Mouse (Mus musculus): ENCODE measurements at regions not wholly inside any gene's neighbourhood (a gene's known extent, or its start where the extent isn't known, plus 50 kb on each side); places are given as distances from the start of the nearest gene placed in this dataset.
A peak's percentile ranks its signal among the peaks of the same experiment; 100 is the strongest.

GRCm38 (mm10) chr8:115529568-115530342 is 177.8 kb downstream of the Maf start:
- TF ChIP-seq GATA4 (IDR thresholded peaks at IDR 0.05; ENCODE audit: insufficient replicate concordance, low read length): peak; percentile 61; the same call in 1 of the 2 replicates

DNA sequence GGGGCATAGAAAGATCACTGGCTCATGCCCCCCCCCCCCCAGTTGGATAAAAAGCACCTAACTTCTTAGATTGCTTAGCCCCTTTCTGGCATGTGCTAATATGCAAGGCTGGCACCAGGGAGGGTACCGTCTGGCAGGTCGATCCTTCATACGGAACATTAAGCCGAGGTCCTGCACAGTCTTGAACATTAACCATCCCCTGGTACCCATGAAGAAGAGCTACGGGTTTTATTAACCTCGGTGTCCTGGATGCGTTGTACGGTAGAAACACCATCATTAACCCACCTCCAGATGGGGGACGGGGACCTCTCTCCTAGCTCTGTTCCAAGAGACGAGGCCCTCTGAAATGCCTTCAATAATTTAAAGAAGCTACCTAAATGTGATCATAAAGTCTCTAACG is 178.7 kb downstream of the Maf start:
- TF ChIP-seq GATA4 (IDR thresholded peaks at IDR 0.05; ENCODE audit: insufficient replicate concordance, low read length): no peak

GRCm38 (mm10) chr8:115525149-115525548 is 182.4 kb downstream of the Maf start:
- TF ChIP-seq GATA4 (IDR thresholded peaks at IDR 0.05; ENCODE audit: insufficient replicate concordance, low read length): no peak

DNA sequence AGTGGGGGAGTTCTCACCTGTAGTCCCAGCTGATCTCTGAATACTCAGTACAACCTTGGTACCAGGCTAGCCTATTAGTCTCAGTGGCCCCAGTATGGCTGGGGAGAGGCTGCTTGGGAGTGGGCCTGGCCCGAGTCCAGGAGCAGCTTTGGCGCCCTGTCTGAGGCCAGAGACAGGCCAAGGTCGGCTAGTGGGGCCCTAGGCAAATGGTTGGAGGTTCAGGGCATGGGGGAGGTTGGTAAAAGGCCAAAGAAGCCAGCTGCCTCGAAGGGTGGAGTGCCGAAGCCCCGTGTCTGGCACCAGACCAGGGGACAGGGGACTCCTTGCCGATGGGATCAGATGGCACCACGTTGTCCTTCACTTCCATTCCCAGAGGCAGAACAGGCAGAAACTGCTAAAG is 182.9 kb downstream of the Maf start:
- TF ChIP-seq GATA4 (IDR thresholded peaks at IDR 0.05; ENCODE audit: insufficient replicate concordance, low read length): no peak

- TF ChIP-seq GATA4 (IDR thresholded peaks at IDR 0.05; ENCODE audit: insufficient replicate concordance, low read length): no peak
These were observed 185.1 kb downstream of the Maf start for GRCm38 (mm10) chr8:115522527-115522926.

DNA sequence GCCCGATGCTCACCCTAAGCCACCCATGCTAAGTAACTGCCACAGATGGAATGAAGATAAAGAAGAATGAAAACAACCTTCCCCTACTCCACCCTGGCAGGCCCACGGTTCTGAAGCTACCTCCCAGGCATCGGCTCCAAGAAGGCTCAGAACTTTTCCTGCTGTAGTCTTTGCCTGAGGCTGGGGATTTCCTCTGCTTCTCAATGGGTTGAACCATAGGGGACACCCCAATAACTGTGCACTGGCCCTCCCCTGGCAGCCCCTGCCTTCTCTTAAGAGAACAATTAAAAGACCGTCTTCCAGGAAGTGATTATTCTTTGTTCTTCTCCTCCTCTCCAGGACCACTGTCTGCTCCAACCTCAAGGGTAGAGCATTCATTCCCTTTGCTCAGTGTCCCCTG is 191.9 kb downstream of the Maf start:
- TF ChIP-seq GATA4 (IDR thresholded peaks at IDR 0.05; ENCODE audit: insufficient replicate concordance, low read length): no peak

DNA sequence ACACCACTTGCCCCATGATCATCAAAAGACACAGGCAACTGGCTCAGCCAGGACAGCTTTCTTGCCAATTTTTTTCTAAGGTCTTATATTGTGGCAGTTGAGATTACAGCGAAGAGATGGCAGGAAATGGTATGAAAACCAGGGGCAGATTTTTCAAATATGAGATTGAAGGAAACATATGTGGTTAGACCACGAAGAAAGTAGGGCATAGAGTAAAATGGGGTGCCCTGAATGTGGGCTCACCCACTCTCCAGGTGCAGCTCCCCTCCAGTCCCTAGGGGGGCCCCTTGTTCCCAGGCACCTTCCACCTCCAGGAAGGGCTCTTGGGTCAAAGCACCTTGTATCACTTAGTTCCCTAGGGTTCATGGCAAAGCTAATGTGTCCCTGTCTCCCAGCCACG is 193.1 kb downstream of the Maf start:
- TF ChIP-seq GATA4 (IDR thresholded peaks at IDR 0.05; ENCODE audit: insufficient replicate concordance, low read length): no peak

- TF ChIP-seq GATA4 (IDR thresholded peaks at IDR 0.05; ENCODE audit: insufficient replicate concordance, low read length): no peak; the same call in 1 of the 2 replicates
These were observed 200.4 kb downstream of the Maf start for GRCm38 (mm10) chr8:115507180-115507579.

- TF ChIP-seq GATA4 (IDR thresholded peaks at IDR 0.05; ENCODE audit: insufficient replicate concordance, low read length): peak; percentile 70; the same call in 1 of the 2 replicates
These were observed 200.9 kb downstream of the Maf start for GRCm38 (mm10) chr8:115506741-115507140.

- TF ChIP-seq GATA4 (IDR thresholded peaks at IDR 0.05; ENCODE audit: insufficient replicate concordance, low read length): no peak
These were observed 211.6 kb downstream of the Maf start for GRCm38 (mm10) chr8:115496016-115496415.

DNA sequence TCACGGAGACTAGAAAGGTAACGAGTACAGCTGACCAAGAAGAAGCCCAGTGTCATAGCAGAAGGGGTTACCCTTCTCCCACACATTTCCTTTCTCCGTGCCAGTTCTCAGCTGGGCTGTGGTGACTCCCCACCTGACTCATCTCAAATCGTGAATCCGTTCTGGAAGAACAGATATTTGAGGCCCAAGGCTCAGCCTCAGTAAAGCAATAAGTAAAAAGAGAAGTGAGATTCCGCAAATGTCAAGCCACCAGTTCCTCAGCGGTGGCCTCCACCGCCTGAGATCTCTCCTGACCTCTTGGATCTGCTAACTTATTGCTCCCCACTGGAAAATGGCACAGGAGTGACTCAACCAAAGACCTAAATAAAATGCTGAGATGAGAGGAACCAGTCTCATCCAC is 213.2 kb downstream of the Maf start:
- no peak for TF ChIP-seq GATA4 (IDR thresholded peaks at IDR 0.05; ENCODE audit: insufficient replicate concordance, low read length)

DNA sequence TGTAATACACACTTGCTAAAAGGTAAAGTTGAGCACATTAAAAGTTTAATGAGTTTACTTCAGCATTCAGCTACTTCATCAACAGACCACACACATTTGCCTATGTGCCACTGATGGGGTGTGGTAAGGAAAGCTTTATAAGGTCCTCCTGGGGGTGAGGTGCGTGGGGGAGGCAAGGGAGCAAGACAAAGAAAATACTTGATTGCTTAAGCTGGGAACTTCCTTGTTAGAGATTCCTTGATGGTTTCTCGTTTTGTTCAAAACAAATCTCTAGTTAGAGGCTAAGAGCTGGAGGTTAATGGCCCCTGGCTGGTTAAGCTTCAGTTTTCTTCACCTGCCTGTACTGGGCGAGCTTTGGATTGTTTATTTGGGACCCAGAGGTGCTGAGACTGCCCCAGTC is 220.7 kb downstream of the Maf start:
- no peak for TF ChIP-seq GATA4 (IDR thresholded peaks at IDR 0.05; ENCODE audit: insufficient replicate concordance, low read length)

DNA sequence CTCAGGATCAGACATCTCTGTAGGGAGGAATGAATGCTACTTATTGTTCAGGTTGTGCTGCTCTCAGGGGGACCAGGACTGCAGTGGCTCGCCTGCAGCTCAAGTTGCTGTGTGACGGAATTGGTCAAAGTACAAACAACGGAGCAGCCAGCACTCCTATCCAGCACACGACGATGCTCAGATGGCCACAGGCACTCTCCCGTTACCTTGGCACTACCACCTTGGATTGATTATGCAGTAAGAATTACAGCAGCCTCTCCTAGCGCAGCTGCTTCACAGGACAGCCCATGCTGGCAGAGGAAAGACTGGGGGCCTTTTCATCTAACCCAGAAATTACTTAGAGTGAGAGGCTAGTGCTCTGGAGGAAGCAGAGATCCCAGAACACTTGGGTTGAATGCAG is 226.5 kb downstream of the Maf start:
- TF ChIP-seq GATA4 (IDR thresholded peaks at IDR 0.05; ENCODE audit: insufficient replicate concordance, low read length): no peak

- TF ChIP-seq GATA4 (IDR thresholded peaks at IDR 0.05; ENCODE audit: insufficient replicate concordance, low read length): peak; percentile 17; the same call in 1 of the 2 replicates
These were observed 229.1 kb downstream of the Maf start for GRCm38 (mm10) chr8:115478406-115479060.

DNA sequence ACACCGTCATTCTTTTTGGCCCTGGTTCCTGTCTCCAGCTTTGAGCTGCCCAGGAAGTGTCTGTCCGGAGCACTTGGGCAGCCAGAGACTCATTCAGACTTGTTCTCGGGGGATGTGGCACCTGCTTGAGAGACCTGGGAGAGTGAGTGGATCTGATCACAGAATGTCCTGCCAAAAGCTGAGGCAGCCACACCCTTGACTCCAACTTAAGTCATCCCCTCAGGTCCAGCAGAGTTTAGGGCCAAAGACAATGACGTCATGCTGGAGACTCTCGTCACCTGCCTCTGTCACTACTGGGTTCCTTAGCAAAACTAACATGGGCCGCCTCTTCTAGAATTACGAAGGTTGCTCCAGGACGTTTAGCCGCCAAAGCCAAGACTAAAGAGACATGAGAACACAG is 231.5 kb downstream of the Maf start:
- TF ChIP-seq GATA4 (IDR thresholded peaks at IDR 0.05; ENCODE audit: insufficient replicate concordance, low read length): no peak

- no peak for TF ChIP-seq GATA4 (IDR thresholded peaks at IDR 0.05; ENCODE audit: insufficient replicate concordance, low read length)
These were observed 232.4 kb downstream of the Maf start for GRCm38 (mm10) chr8:115475156-115475555.

Measured in liver, adult (tissue).